Mouse (Mus musculus): ENCODE measurements around the gene Arpc5l. TPM values are rescaled to one million over a fixed set of nuclear protein-coding genes. Genes with fewer than 3 reads are reported as not detected.

Arpc5l gene
- polyA plus RNA-seq, 1 experiment from 2014 or later: 117 TPM

DNA sequence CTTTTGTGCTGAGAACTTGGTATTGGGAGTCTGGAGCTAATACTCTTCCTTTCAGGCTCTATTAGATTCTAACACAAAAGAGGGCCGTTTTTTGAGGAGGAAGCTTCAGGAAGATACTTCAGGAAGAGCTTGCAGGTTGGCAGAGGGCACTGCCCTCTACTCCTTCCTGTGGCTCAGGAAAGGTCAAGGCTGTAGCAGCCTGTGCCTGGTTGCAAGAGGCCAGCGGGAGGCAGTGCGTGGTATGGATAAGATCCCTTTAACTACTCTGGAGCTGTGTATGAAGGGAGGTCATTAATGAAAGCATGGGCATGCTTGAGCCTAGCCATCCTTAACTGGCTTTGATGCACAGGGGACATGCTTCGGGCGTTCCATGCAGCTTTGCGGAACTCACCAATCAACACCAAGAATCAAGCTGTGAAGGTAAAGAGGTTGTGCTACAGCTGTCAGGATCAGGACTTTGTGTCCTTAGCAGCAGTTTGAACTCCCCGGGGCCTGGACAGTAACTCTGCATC is 7.7 kb downstream of the Arpc5l start:
- H3K27me3 ChIP-seq: no peaks in the 10 kb centered on the region
- no peak overlapping the region for H3K9ac ChIP-seq
- H3K9me3 ChIP-seq: no peaks in the 10 kb centered on the region
- H3K27ac ChIP-seq: no peak overlapping the region
- H3K4me1 ChIP-seq: peaks cover 22% of the 10 kb centered on the region
- peaks cover 61% of the 10 kb centered on the region for H3K36me3 ChIP-seq
- H3K4me3 ChIP-seq: no peak overlapping the region
- ATAC-seq (ENCODE audit: insufficient number of reproducible peaks, low FRiP score, low TSS enrichment, low read depth): no peak
- no peak overlapping the region for H3K4me2 ChIP-seq
- 90% methylated on average over 7 of the region's 7 CpGs for WGBS

GRCm38 (mm10) chr2:39016581-39016980 is 11.4 kb downstream of the Arpc5l start:
- Histone ChIP-seq H3K4me2 (no peak overlapping the region), H3K4me1 (no peaks in the 10 kb centered on the region), H3K27me3 (no peaks in the 10 kb centered on the region), H3K27ac (no peak overlapping the region), H3K9ac (no peak overlapping the region), H3K36me3 (peaks cover 86% of the 10 kb centered on the region), H3K9me3 (no peaks in the 10 kb centered on the region), H3K4me3 (no peak overlapping the region)
- no peak for ATAC-seq (ENCODE audit: insufficient number of reproducible peaks, low FRiP score, low TSS enrichment, low read depth)
- WGBS: 74% methylated on average over 3 of the region's 3 CpGs

DNA sequence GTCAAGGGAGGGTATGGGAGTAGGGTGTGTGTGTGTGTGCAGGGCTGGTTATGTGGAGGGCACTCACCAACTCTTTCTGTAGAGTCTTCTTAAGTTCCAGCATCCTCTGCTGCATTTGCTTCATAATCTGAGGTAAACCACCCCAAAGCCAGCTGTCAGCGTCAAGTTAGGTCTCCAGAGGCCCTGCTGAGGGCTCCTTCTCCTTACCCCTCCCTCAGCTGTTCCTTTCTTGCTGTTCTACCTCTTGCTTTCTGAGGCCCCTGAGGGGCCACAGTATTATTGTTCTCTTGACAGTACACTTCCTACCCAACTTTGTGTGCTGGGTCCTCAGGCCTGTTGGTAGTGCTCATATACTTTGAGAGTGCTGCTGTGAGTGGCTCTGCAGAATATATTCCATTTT is 14.9 kb downstream of the Arpc5l start:
- no peak overlapping the region for H3K27ac ChIP-seq
- H3K27me3 ChIP-seq: no peaks in the 10 kb centered on the region
- H3K9me3 ChIP-seq: no peaks in the 10 kb centered on the region
- H3K9ac ChIP-seq: no peak overlapping the region
- H3K36me3 ChIP-seq: peaks cover 88% of the 10 kb centered on the region
- WGBS: 72% methylated on average over 1 of the region's 1 CpGs
- no peak overlapping the region for H3K4me2 ChIP-seq
- H3K4me1 ChIP-seq: no peaks in the 10 kb centered on the region
- H3K4me3 ChIP-seq: no peak overlapping the region
- no peak for ATAC-seq (ENCODE audit: insufficient number of reproducible peaks, low FRiP score, low TSS enrichment, low read depth)

- no peaks in the 10 kb centered on the region for H3K27me3 ChIP-seq
- H3K9me3 ChIP-seq: no peaks in the 10 kb centered on the region
- WGBS: 91% methylated on average over 1 of the region's 1 CpGs
- H3K4me3 ChIP-seq: no peak overlapping the region
- peaks cover 75% of the 10 kb centered on the region for H3K36me3 ChIP-seq
- no peak for ATAC-seq (ENCODE audit: insufficient number of reproducible peaks, low FRiP score, low TSS enrichment, low read depth)
- no peak overlapping the region for H3K4me2 ChIP-seq
- H3K9ac ChIP-seq: no peak overlapping the region
- H3K4me1 ChIP-seq: no peaks in the 10 kb centered on the region
- H3K27ac ChIP-seq: no peak overlapping the region
These were observed 26.5 kb downstream of the Arpc5l start for GRCm38 (mm10) chr2:39031611-39032010.

DNA sequence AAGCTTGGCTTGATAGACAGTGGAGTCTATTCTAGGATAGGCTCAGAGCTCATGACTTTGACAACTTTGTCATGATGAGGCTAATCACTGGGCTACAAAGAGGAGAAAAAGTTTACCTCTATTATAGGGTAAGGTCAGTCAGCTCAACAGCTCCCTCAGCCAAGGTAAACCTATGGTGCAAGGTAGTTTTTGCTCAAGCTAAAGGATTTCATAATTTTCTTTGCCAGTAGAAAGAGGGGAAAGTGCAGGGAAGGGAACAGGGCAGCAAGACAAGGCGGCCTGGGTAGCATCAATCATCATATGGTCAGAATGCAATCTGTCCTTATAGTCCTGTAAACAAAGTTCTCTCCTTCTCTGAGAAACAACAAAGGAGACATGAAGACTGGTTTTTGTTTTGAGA is 35.1 kb downstream of the Arpc5l start:
- Histone ChIP-seq H3K4me1 (no peaks in the 10 kb centered on the region), H3K27me3 (no peaks in the 10 kb centered on the region), H3K4me2 (no peak overlapping the region), H3K4me3 (no peak overlapping the region), H3K36me3 (peaks cover 54% of the 10 kb centered on the region), H3K9ac (no peak overlapping the region), H3K27ac (no peak overlapping the region), H3K9me3 (no peaks in the 10 kb centered on the region)
- no peak for ATAC-seq (ENCODE audit: insufficient number of reproducible peaks, low FRiP score, low TSS enrichment, low read depth)
- WGBS: 91% methylated on average over 1 of the region's 1 CpGs

DNA sequence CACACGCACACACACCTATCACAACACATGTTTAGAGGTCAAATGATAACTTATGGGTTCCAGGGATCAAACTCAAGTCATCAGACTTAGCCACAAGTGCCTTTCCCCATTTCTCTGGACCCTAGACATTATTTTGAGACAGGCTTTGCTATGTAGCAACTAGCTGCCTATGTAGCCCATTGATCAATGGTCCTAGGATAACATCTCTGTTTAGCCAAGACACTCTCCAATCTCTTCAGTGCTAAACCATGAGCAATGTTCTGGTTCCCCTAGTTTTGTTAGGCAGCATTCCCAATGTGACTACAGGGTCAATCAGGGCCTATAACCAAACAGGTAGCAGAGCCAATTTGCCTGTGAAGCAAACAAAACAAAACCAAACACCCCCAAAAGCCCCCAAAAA is 43.4 kb downstream of the Arpc5l start:
- no peak overlapping the region for H3K4me2 ChIP-seq
- H3K4me1 ChIP-seq: no peaks in the 10 kb centered on the region
- H3K9ac ChIP-seq: no peak overlapping the region
- no peaks in the 10 kb centered on the region for H3K27me3 ChIP-seq
- peaks cover 59% of the 10 kb centered on the region for H3K36me3 ChIP-seq
- ATAC-seq (ENCODE audit: insufficient number of reproducible peaks, low FRiP score, low TSS enrichment, low read depth): no peak
- WGBS: 92% methylated on average over 1 of the region's 1 CpGs
- H3K9me3 ChIP-seq: no peaks in the 10 kb centered on the region
- H3K4me3 ChIP-seq: no peak overlapping the region
- no peak overlapping the region for H3K27ac ChIP-seq

DNA sequence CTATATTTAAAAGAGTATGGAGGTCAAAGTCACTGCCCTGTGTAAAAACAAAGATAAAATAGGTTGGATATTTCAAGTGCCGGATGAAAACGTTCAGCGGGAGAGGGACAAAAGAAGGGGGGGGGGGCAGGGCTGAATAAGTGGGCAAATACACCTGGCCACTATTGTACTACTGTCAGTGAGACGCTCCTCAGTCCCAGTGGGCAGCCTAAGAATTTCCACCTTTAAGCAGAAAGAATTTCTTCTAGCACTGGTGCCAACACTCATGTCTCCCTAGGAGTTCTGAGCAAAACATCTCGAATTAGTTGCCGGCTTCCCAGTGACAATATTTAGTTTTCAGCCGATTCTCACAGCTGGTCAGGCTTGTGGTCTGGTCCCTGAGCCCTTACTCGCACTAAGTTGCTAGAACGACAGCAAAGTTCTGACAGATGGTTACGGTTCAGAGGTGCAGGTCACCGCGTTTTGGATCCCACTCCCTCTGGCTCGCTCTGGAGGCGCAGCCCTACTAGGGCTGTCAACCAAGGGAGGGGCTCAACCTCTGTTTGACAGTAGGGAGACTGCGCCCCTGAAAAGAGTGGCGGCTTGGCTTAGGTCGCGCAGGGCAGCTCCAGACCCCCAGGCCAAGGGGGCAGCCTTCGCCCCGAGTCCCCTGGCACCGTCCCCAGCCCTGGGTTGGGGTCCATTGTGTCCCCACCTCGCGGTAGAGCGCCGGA is 59.7 kb downstream of the Arpc5l start:
- ATAC-seq (ENCODE audit: insufficient number of reproducible peaks, low FRiP score, low TSS enrichment, low read depth): peak; percentile 71
- Histone ChIP-seq H3K4me3 (peak overlapping the region; percentile 97), H3K9ac (peak overlapping the region; percentile 91), H3K4me1 (peaks cover 6% of the 10 kb centered on the region; the same call in 1 of the 2 replicates), H3K9me3 (no peaks in the 10 kb centered on the region), H3K27me3 (no peaks in the 10 kb centered on the region), H3K4me2 (peak overlapping the region; percentile 67), H3K27ac (peak overlapping the region; percentile 95), H3K36me3 (peaks cover 17% of the 10 kb centered on the region)
- WGBS: 5% methylated on average over 25 of the region's 25 CpGs

Other genes starting within 250 kb of the Arpc5l start
- 0.92 and 1.1 TPM in 2 replicates for gene Nr6a1, start 77.7 kb upstream of the Arpc5l start, polyA plus RNA-seq (2015; fragmentation: Nextera tagmentation; extraction: Ambion mirVana)
- gene Olfml2a, start 73.4 kb upstream of the Arpc5l start, polyA plus RNA-seq (2015; fragmentation: Nextera tagmentation; extraction: Ambion mirVana): 8.5 and 10.6 TPM in 2 replicates
- 1.5 and 1.7 TPM in 2 replicates for gene Wdr38, start 7.9 kb upstream of the Arpc5l start, polyA plus RNA-seq (2015; fragmentation: Nextera tagmentation; extraction: Ambion mirVana)
- gene Rpl35, start 276 bp downstream of the Arpc5l start, polyA plus RNA-seq (2015; fragmentation: Nextera tagmentation; extraction: Ambion mirVana): 906 and 974 TPM in 2 replicates
- gene Golga1, start 60.2 kb downstream of the Arpc5l start, polyA plus RNA-seq (2015; fragmentation: Nextera tagmentation; extraction: Ambion mirVana): 29.3 and 29.6 TPM in 2 replicates
- gene Scai, start 185.4 kb downstream of the Arpc5l start, polyA plus RNA-seq (2015; fragmentation: Nextera tagmentation; extraction: Ambion mirVana): 9.3 and 11.7 TPM in 2 replicates
- gene Ppp6c, start 221.1 kb downstream of the Arpc5l start, polyA plus RNA-seq (2015; fragmentation: Nextera tagmentation; extraction: Ambion mirVana): 80.0 and 80.4 TPM in 2 replicates